Mouse (Mus musculus) myocyte (in vitro differentiated cells): ENCODE results near the gene Crybg1. TPM values are rescaled to one million over a fixed set of nuclear protein-coding genes. Genes with fewer than 3 reads are reported as not detected.

Experiments
- H3K27me3 ChIP-seq: one replicate; pipeline ENCODE4 v1.6.1; 2011; ENCODE audit not compliant: control insufficient read depth, insufficient read depth, insufficient read length
- H3K36me3 ChIP-seq: one replicate; pipeline ENCODE4 v1.6.1; 2011; ENCODE audit not compliant: control insufficient read depth, insufficient read depth
- H3K4me2 ChIP-seq: one replicate; pipeline ENCODE4 v1.6.1; 2011; ENCODE audit warnings: low read depth, control low read depth
- H3K4me3 ChIP-seq: one replicate; pipeline ENCODE4 v1.5.1; 2011; ENCODE audit warnings: mild to moderate bottlenecking, control low read depth, moderate library complexity
- H3K79me2 ChIP-seq: one replicate; pipeline ENCODE4 v1.6.1; 2011; ENCODE audit not compliant: control insufficient read depth, insufficient read depth
- H3ac ChIP-seq: one replicate; pipeline ENCODE4 v1.6.1; 2011; ENCODE audit not compliant: control insufficient read depth, insufficient read length
- CEBPB ChIP-seq: IDR thresholded peaks from 2 replicates; pipeline ENCODE4 v1.6.1; 2011; ENCODE audit warnings: mild to moderate bottlenecking, moderate library complexity; ENCODE audit not compliant: poor library complexity, insufficient read depth, severe bottlenecking
- E2F4 ChIP-seq: IDR thresholded peaks from one replicate; pipeline ENCODE4 v1.6.1; 2011; ENCODE audit warnings: mild to moderate bottlenecking, control low read depth, moderate library complexity; ENCODE audit not compliant: insufficient read depth
- MAX ChIP-seq: IDR thresholded peaks from one replicate; pipeline ENCODE4 v1.6.1; 2011; ENCODE audit warnings: low read depth, mild to moderate bottlenecking, control low read depth
- MYOD1 ChIP-seq, 3 experiments: IDR thresholded peaks; one replicate each; pipeline ENCODE4 v1.6.1; 2011; ENCODE audit warnings: control low read depth in 2 of 3, low read depth in 2 of 3, mild to moderate bottlenecking in 2 of 3, moderate library complexity in 1 of 3; ENCODE audit not compliant: insufficient read length in 2 of 3, control insufficient read depth in 1 of 3
- MYOG ChIP-seq, 3 experiments: IDR thresholded peaks; one replicate each; pipeline ENCODE4 v1.6.1; 2011; ENCODE audit warnings: control low read depth in 2 of 3, low read depth in 2 of 3, mild to moderate bottlenecking in 2 of 3; ENCODE audit not compliant: insufficient read length in 2 of 3, control insufficient read depth in 1 of 3, insufficient read depth in 1 of 3
- POLR2A ChIP-seq: IDR thresholded peaks from one replicate; pipeline ENCODE4 v1.6.1; 2011; ENCODE audit warnings: low read depth, mild to moderate bottlenecking, control low read depth, moderate library complexity; ENCODE audit not compliant: insufficient read length
- POLR2AphosphoS2 ChIP-seq: IDR thresholded peaks from one replicate; pipeline ENCODE4 v1.6.1; 2011; ENCODE audit warnings: low read depth, control low read depth; ENCODE audit not compliant: insufficient read length
- REST ChIP-seq: IDR thresholded peaks from one replicate; pipeline ENCODE4 v1.6.1; 2011; ENCODE audit warnings: mild to moderate bottlenecking, control low read depth, moderate library complexity; ENCODE audit not compliant: insufficient read depth, insufficient read length
- SRF ChIP-seq: IDR thresholded peaks from one replicate; pipeline ENCODE4 v1.6.1; 2011; ENCODE audit warnings: low read depth; ENCODE audit not compliant: control insufficient read depth, insufficient read length
- TCF12 ChIP-seq: IDR thresholded peaks from one replicate; pipeline ENCODE4 v1.6.1; 2011; ENCODE audit warnings: mild to moderate bottlenecking, control low read depth; ENCODE audit not compliant: poor library complexity, insufficient read depth, severe bottlenecking
- TCF3 ChIP-seq: IDR thresholded peaks from one replicate; pipeline ENCODE4 v1.6.1; 2011; ENCODE audit warnings: low read depth, control low read depth; ENCODE audit not compliant: insufficient read length
- USF1 ChIP-seq: IDR thresholded peaks from one replicate; pipeline ENCODE4 v1.6.1; 2011; ENCODE audit warnings: low read depth, mild to moderate bottlenecking, control low read depth, moderate library complexity
- polyA plus RNA-seq: library from polyadenylated mRNA; unstranded; fragments of >200 nt; fragmentation: generic; extraction: Trizol; gene quantifications from one replicate; pipeline ENCODE4 v1.2.1, GENCODE M21; 2012; ENCODE audit warnings: missing spikeins

The Crybg1 gene
- polyA plus RNA-seq, 1 experiment: 3.7 TPM

DNA sequence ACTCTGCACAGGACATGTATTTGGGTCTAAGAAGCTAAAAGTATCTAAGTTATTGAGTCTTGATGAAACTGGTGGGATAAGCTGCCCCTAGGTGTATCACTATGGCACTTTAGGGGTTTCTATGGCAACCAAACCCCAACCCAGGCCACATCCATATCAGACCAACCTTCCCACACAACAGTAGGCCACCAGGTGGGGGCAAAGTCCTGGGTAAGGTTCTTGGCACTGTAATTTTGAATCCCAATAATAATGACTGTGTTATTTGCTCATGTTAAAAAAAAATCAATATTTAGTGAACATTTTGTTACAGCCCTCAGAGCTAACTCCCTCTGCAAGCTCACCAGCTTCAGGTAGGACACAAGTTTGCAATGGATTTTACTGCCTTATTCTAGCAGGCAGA, 38.2 kb downstream of the Crybg1 start:
- no peak overlapping the region for H3K4me2 ChIP-seq

DNA sequence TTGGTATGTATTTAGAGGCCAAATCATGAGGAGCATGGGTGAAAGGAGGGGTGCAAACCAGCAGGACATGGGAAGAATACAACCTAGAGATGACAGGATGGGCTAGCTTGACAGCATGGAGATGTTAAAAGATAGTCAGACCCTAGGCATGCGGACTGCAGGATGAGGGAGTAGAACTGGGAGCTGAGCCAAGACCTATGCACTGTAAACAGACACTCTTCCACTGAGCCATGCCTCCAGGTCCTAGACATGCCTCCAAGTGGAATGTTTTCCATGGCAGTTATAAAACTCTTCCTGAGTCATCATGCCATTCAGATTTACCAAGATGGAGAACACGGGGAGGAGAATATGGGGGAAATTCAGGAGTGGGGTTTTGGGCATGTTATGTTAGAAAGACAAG, 53.9 kb downstream of the Crybg1 start:
- Histone ChIP-seq H3K27me3 (no peaks in the 10 kb centered on the region), H3K79me2 (no peaks in the 10 kb centered on the region), H3ac (no peak overlapping the region), H3K4me3 (no peak overlapping the region), H3K36me3 (no peaks in the 10 kb centered on the region), H3K4me2 (no peak overlapping the region)
- no peak for TF ChIP-seq SRF
- TF ChIP-seq REST: no peak
- no peak for TF ChIP-seq MYOD1 (IDR thresholded peaks at IDR 0.05; ENCODE audit: control insufficient read depth in 1 of 3, insufficient read length in 2 of 3, low read depth in 2 of 3)
- TF ChIP-seq POLR2A: no peak
- no peak for TF ChIP-seq USF1
- TF ChIP-seq MAX: no peak
- no peak for TF ChIP-seq MYOG (IDR thresholded peaks at IDR 0.05; ENCODE audit: control insufficient read depth in 1 of 3, insufficient read depth in 1 of 3, insufficient read length in 2 of 3, low read depth in 2 of 3)
- TF ChIP-seq POLR2AphosphoS2: no peak
- TF ChIP-seq CEBPB: no peak
- TF ChIP-seq TCF3: no peak
- no peak for TF ChIP-seq E2F4
- TF ChIP-seq TCF12: no peak

More for the DNA sequence above, 38.2 kb downstream of the Crybg1 start:
- no peak overlapping the region for H3K4me3 ChIP-seq
- H3K27me3 ChIP-seq: no peaks in the 10 kb centered on the region
- TF ChIP-seq POLR2AphosphoS2: no peak
- TF ChIP-seq SRF: no peak
- no peak for TF ChIP-seq CEBPB
- no peak for TF ChIP-seq TCF12
- TF ChIP-seq E2F4: no peak
- no peak for TF ChIP-seq MYOG (IDR thresholded peaks at IDR 0.05; ENCODE audit: control insufficient read depth in 1 of 3, insufficient read depth in 1 of 3, insufficient read length in 2 of 3, low read depth in 2 of 3)
- no peak for TF ChIP-seq MYOD1 (IDR thresholded peaks at IDR 0.05; ENCODE audit: control insufficient read depth in 1 of 3, insufficient read length in 2 of 3, low read depth in 2 of 3)
- no peak for TF ChIP-seq MAX
- H3K36me3 ChIP-seq: no peaks in the 10 kb centered on the region
- no peaks in the 10 kb centered on the region for H3K79me2 ChIP-seq
- no peak overlapping the region for H3ac ChIP-seq

DNA sequence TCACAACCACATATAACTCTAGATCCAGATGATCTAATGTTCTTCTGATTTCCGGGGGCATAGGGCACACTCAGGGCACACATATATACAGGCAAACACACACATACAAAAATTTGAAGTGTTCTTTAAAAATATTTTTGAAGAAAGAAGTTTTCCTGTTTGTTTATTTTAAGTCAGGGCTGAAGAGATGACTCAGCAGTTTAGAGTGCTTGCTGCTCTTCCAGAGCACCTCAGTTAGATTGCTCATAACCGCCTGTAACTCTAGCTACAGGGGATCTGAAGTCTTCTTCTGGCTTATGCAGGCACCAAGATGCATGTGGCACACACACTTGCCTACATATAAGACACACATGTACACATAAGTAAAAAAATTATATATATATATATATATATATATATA, 56.9 kb downstream of the Crybg1 start:
- Histone ChIP-seq H3K36me3 (no peaks in the 10 kb centered on the region), H3K27me3 (no peaks in the 10 kb centered on the region), H3K79me2 (no peaks in the 10 kb centered on the region), H3ac (no peak overlapping the region), H3K4me2 (no peak overlapping the region), H3K4me3 (no peak overlapping the region)
- TF ChIP-seq TCF12: no peak
- no peak for TF ChIP-seq REST

DNA sequence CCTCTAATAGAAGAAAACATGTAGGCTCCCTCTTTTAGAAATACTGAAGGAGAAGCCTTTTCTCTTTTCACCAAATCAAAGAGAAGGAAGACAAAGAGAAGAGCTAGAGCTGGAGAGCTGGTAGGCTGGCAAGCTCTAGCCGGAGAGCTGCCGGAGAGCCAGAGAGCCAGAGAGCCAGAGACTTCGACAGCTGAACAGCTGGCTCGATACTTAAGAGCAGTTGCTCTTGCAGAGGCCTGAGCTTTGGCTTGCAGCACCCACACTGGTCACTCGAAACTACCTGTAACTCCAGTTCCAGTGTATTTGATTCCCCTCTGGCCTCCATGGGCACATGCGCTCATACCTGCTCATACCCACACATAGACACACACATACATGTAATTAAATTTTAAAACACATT, 68.3 kb downstream of the Crybg1 start:
- Histone ChIP-seq H3K4me2 (peak overlapping the region; percentile 63), H3K27me3 (no peaks in the 10 kb centered on the region), H3K4me3 (no peak overlapping the region), H3K36me3 (no peaks in the 10 kb centered on the region), H3ac (no peak overlapping the region), H3K79me2 (no peaks in the 10 kb centered on the region)
- peak; percentile 75 to 88 (median 87) for TF ChIP-seq MYOD1 (IDR thresholded peaks at IDR 0.05; ENCODE audit: control insufficient read depth in 1 of 3, insufficient read length in 2 of 3, low read depth in 2 of 3)
- peak; percentile 2 for TF ChIP-seq TCF3
- peak; percentile 50 to 91 (median 64) for TF ChIP-seq MYOG (IDR thresholded peaks at IDR 0.05; ENCODE audit: control insufficient read depth in 1 of 3, insufficient read depth in 1 of 3, insufficient read length in 2 of 3, low read depth in 2 of 3)
- no peak for TF ChIP-seq MAX
- TF ChIP-seq TCF12: no peak
- no peak for TF ChIP-seq E2F4
- TF ChIP-seq CEBPB: no peak
- TF ChIP-seq REST: no peak
- no peak for TF ChIP-seq POLR2A
- no peak for TF ChIP-seq USF1
- TF ChIP-seq SRF: no peak
- no peak for TF ChIP-seq POLR2AphosphoS2

DNA sequence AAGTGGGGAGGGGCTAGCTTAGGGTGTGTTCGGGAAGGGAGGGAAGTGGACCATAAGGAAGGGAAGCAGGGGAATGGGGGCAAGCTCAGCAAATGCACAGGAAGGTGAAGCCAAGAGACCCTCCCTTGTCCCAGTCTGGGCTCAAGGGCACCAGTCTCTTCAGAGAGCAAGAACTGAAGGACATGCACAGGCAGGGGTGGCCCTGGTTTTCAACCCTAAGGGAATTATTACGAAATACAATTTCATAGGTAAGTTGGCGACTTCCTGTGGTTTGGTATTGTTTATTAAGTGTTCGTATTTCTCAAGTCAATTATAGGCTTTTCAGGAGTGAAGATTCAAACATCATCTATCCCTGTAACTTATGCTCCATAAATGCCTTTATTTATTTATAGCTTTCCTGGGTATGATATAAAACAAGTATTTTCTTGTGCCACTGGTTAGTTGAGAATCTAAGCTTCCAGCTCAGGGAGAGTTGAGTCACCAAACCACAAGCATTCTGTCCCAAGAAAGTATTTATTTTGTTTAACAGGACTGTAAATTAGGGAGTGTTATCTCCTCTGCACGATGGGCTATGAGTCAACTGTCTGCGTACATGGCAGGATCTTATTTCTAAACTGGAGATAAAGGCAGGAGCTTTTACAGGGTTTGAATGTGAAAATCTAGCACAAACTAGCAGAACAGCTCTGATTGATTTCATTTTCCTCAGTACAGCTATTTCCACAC, 69.7 kb downstream of the Crybg1 start:
- Histone ChIP-seq H3K4me3 (no peak overlapping the region), H3ac (no peak overlapping the region), H3K27me3 (no peaks in the 10 kb centered on the region), H3K4me2 (peak overlapping the region; percentile 60), H3K79me2 (no peaks in the 10 kb centered on the region), H3K36me3 (no peaks in the 10 kb centered on the region)
- TF ChIP-seq MYOD1 (IDR thresholded peaks at IDR 0.05; ENCODE audit: control insufficient read depth in 1 of 3, insufficient read length in 2 of 3, low read depth in 2 of 3): no peak
- peak; percentile 82 for TF ChIP-seq CEBPB
